Mouse (Mus musculus) cerebellum, postnatal 4 days (tissue): Measurements from ENCODE around the gene Robo3.

Source experiments
- DNase-seq, 2 experiments: peaks; one replicate each; pipeline ENCODE4 v3.0.0; 2022; ENCODE audit warnings: low spot score in 2 of 2, mixed read lengths in 1 of 2

The Robo3 gene

DNA sequence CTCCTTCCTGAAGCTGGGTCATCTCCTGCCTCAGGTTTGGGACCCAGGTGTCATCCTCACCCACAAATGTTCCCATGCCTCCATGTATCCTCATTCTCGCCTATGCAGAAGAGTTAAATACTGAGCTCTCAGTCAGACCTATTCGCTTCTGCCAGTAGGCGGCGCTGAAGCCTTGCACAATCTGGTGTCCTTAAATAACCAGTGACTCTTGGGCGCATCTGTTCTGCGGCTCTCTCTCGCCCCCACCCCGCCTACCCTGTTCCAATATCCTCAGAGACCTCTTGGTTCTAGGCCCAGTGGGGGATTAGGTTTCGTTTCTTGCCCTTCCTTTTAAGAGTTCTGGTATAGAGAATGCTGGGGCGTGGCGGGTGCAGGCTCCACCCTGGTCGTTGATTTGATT is 2.5 kb downstream of the Robo3 start:
- peak; percentile 83 to 91 for DNase-seq

DNA sequence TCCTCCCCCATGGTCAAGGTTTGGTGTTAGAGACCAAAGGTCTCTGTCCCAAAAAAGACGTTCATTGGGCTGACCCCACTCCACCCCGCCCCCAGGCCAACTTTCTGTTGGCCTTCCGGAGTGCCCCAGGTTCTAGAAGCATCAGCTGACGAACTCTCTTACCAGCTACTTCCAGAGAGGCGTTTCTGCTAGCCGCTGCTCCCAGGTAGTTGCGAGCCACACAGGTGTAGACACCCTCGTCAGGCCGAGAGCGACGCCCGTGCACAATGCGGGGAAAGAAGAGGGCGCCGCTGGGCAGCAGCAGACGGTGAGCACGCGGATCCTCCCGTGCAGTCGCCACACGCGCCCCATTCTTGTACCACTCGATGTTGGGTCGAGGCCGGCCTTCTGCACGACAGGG is 3.7 kb downstream of the Robo3 start:
- DNase-seq, result no peak

DNA sequence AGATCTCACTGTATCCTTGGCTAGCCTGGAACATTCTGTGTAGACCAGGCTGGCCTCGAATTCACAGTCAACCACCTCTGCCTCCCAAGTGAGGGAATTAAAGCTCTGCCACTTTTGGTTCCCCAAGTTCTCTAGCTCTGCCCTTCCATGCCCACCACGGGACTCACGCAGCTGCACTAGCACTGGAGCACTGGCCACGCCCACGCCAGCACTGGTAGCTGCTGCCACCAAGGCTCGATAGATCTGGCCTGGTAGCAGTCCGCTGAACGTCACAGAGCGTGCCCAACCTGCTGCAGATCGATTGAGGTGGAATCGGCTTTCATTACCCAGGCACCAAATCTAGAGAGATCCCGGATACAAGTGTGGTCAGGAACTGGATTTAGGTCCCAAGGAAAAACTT is 11.8 kb downstream of the Robo3 start:
- no peak for DNase-seq

DNA sequence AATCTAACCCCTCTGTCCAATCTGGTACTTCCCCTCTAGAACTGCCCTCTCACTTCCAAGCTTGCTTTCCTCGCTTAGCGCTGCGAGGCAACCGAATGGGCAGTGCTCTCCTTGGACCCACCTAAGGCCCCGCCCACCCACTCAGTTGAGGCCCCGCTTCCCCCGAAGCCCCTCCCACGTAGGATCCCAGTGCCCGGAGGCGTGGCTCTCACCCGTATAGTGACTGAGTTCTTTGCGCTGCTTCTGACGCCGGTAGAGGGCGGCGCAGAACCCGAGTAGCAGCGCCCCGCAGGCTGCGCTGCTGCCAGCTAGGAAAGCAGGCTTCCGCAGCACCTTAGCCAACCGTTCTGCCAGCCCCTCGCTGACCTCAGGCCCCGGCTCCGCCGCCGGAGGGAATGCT is 12.4 kb downstream of the Robo3 start:
- peak; percentile 45 to 69 for DNase-seq

DNA sequence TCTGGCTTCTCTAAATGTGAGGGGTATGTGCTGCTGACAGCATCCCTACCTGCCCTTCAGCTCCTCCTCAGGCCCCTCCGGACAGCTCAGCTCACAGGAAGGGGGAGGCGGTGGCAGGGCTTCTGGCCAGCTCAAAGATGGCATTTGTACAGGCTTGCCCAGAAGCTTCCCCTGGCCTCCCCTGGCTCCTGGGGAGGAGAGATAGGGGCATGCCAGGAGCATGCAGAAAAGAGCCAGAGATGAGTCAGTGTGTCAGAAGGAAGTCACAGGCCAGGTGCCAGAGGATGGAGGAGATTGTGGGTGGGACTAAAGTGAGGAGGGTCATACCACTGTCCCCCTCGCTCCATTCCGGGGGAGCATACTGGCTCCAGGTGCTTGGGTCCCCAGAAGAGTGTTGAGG is 14.3 kb downstream of the Robo3 start:
- no peak for DNase-seq

DNA sequence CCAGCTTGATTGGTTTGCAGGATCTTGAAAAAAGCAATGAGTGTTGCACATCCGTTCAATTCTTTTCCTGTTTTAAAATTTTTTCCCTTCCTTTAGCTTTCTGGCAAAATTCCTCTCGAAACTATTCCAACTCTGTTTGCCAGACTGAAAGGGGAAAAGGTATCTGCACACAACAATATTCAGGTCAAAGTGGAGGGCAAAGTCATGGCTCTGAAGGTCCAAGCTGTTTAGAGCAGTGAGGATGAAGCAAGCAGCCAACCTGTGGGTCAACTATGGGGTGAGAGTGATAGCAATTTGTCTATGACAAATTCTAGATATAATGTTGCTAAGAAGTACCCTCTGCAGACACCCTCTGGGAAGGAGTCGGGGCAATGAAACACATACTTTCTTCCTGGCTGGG is 18.4 kb downstream of the Robo3 start:
- DNase-seq, result no peak

DNA sequence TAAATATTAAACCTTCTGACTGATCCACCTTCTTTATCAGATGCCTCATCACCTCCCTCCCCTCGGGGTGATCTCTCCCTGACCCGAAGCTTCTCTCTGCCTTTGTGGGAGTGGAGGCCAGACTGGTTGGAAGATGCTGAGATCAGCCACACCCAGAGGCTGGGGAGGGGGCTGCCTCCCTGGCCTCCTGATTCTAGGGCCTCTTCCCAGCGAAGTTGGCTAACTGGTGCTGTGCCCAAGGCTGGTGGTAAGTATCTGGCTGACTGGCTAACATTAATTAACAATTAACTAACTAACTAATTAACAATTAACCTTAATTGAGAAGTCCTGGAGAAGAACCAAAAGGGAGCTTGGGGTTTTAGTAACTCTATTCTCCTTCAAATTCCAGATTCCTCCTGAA is 20.1 kb downstream of the Robo3 start:
- no peak for DNase-seq

DNA sequence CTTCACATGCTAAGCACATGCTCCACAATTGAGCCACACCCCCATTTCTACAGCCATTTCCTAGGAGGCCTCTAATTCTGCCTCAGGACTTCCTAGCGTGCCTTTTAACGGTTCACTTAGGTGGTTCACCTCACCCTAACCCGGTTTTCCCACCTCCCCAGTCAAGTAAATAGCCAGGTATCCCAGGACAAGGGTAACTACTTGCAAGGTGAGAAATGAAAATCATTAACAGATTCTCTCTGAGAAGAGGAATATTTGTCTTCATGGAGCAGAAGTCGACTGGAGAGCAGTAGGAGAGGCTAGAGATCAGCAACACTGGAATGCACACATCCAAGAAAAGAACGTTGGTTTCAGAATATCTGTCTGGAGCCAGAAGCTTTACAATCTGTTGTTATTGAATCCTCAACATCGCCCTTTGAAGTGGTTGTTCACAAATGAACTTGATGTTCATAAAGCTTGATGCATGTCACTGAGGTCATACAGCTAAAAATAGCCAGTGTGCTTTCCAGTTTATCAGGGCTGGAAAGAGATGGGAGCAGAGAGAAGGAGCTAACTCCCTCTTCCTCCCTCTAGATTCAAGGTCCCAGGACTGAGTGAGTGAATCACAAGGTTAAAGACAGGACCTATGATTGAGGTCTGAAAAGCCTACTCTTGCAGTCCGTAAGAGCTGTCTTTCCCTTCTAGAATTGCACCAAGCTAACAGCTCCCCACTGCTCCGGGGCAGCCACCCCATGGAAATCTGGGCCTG is 23.2 kb downstream of the Robo3 start:
- DNase-seq, result no peak

DNA sequence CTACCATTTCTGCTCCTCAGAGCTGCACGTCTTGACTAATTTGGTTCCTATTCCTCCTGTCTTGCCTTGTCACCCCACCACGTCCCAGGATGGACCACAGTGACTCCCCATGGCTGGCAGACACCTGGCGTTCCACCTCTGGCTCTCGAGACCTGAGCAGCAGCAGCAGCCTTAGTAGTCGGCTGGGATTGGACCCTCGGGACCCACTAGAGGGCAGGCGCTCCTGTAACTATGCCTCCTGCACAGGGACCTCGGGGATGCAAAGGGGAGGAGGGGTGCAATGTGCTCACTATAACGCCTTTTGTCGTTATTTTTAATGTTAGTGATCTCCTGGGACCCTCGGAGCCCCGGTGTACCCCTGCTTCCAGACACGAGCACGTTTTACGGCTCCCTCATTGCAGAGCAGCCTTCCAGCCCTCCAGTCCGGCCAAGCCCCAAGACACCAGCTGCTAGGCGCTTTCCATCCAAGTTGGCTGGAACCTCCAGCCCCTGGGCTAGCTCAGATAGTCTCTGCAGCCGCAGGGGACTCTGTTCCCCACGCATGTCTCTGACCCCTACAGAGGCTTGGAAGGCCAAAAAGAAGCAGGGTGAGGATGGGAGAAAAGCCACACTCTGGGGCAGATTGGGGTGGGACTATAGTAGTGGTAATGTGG is 25.1 kb downstream of the Robo3 start:
- no peak for DNase-seq

DNA sequence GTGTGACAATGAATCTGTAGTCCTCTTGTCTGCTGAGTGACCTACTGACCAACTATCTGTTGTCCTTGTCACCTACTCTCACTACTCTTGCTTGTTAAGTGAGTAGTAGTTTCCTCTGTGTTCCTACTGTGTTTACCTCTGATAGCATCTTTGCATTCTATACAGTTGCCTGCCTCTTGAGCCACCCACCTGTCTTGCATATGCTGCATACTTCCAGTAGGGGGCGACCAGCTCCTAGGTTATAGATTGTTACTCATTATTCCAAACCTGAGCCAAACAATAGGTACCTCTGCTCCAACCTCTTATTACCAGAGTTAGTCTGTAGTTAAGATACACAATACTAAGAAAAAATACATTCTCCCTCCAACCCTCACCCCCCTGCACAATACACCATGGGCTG is 26.7 kb downstream of the Robo3 start:
- DNase-seq, result no peak

DNA sequence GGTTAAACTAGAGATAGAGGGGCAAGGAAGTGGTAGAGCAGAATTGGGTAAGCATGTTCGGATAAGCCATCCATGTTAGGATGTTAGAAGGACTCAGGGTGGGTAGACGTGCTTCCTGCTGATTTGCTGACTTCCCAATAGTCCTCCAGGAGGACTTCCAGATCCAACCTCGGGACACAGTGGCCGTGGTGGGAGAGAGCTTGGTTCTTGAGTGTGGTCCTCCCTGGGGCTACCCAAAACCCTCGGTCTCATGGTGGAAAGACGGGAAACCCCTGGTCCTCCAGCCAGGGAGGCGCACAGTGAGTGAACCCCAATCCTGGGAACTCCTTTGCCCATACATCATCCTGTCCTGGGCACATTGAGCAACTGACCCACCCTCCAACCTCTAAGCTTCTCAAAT is 30.0 kb downstream of the Robo3 start:
- DNase-seq, result no peak

DNA sequence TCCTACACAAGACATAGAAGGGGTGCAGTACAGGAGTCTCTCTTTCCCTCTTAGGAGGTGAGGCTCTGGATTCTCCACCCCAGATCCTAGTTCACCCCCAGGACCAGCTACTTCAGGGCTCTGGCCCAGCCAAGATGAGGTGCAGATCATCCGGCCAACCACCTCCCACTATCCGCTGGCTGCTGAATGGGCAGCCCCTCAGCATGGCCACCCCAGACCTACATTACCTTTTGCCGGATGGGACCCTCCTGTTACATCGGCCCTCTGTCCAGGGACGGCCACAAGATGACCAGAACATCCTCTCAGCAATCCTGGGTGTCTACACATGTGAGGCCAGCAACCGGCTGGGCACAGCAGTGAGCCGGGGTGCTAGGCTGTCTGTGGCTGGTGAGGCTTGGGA is 30.5 kb downstream of the Robo3 start:
- DNase-seq, result no peak

DNA sequence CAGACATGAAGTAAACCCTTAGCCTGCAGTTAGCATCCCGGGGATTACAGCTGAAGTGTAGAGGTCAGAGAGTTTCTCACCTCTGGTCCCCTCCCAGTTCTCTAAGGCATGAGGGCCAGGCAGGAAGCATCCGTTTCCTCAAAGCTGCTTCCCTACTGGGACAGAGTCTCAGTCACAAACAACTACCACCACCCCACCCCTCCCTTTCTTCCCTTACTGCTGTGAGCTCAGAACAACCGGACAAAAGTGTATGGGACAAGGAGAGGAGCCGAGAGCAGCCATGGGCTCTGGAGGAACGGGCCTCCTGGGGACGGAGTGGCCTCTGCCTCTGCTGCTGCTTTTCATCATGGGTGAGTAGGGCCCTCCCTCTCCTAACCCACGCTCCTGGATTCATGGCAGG is 31.2 kb downstream of the Robo3 start, which contains the start of gene Robo4:
Gene Robo4, plus strand, starts transcription at position 96 of the 400 bp plus-strand sequence.
- no peak for DNase-seq

DNA sequence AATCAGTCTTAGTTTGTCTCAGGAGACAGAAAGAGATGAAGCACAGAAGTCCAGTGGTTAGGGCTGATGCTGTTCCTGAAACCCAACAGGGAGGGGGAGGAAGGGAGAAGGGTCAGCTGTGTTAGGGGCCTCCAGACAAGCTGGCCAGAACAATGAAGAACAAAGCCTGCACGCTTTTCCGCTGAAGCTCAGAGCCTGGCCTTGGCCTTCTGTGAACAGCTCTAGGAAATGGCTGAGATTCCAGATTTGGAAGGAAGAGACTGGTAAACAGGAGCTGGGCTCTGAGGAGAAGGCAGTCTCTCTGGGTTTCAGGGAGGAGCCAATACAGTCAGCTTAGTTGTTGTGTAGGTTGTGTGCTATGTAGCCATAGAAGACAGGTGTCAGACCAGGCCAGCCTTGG is 32.5 kb downstream of the Robo3 start:
- DNase-seq, result no peak

DNA sequence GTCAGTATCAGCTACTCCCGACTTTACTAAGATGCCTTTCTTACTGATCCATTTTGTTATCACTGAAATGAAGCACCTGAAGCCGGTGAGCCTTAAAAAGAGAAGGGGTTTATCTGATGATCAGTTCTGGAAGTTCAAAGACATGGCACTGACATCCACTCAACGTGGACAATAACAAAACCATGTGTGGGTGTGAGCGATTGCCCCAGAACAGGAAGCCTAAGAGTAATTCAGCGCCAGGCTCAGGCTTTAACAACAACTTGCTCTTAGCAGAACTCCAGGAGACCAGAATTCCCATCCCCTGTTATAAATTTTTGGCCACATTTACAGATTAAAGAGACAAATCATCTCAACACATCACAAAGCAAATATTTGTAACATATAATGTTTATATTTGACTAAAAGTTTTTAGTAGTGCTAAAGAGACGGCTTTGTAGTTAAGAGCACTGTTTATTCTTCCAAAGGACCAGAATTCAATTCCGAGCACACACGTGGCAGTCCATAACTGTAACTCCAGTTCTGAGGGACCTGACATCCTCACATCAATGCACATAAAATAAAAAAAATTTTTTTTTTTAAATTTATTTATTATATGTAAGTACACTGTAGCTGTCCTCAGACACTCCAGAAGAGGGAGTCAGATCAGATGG is 39.4 kb downstream of the Robo3 start:
- DNase-seq, result no peak

DNA sequence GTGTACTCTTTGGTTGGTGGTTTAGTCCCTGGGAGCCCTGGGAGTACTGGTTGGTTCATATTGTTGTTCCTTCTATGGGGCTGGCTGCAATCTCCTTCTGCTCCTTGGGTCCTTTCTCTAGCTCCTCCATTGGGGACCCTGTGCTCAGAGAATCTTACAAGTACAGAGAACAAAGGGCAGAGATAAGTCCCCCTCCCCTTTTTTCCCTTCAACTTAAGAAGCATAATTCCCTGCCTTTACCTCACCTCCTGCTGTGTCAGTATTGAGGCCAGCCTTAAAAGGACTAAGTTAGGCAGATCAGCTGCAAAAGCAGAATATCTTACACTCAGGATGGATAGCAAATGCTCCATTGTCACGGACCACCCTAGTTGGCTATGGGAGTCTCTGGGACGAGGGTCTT is 41.0 kb downstream of the Robo3 start:
- no peak for DNase-seq

DNA sequence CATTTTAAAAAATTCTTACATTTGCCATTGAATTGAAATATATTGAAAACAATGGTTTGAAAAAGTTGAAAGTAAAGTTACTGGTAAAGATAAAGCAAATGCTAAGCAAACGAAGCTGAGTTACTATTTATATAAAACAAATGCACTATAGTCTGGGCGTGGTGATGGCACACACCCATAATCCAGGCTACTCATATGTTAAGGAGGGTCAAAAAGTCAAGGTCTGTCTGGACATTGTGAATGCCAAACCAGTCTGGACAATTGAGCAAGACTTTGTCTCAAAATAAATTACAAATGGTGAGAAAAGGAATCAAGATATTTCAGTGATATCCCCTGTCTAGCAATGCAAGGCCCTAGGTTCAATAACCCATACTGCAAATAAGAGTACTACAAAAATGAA is 42.2 kb downstream of the Robo3 start:
- no peak for DNase-seq

DNA sequence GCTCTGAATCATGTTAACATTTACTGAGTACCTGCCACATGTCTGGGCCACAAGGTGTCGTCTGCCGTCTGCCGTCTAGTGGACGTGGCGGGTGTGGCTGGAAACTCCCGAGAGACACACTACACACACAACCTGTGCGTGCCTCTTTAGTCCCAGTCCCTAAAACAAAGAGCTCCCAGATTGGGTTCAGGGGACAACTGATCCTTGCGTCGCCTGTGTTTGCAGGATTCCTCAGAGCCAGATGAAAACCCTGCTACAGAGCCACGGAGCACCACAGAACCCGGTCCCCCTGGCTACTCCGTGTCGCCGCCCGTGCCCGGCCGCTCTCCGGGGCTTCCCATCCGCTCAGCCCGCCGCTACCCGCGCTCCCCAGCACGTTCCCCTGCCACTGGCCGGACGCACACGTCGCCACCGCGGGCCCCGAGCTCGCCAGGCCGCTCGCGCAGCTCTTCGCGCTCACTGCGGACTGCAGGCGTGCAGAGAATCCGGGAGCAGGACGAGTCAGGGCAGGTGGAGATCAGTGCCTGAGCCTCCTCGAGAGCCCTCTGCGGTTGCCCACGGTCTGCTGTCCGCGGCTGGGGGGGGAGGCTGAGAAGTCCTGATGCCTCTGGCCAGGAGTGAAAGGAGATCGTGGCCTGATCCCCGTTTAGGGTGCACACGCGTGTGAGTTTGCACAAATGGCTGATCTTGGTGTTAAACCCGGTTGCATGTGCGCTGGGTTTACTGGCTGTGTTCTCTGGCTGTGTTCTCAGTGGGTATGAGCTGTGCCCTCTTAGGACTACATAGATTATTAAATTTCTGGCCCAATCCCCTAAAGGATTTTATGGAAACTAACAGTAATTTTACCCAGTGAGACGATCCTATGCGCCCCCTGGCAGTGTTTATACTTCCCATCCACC is 48.5 kb downstream of the Robo3 start:
- peak in 1 of 2 experiments; percentile 31 for DNase-seq

DNA sequence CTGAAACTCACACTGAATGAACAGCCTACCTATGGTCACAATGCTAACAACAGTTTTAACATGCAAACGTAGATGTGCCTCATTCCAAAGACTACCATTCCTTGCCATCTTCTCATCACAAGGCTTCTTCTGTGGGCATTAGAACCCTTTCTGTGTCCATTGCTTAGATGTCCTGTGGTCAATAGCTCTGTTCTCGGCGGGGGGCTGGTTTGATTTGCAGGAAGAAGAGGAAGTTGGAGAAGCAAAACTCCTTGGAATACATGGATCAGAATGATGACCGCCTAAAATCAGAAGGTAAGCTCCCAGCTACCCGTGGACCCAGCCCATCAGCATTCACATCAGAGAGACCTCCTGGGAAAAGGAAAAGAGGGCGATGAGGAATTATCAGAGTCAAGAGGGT is 49.9 kb downstream of the Robo3 start:
- DNase-seq, result no peak

DNA sequence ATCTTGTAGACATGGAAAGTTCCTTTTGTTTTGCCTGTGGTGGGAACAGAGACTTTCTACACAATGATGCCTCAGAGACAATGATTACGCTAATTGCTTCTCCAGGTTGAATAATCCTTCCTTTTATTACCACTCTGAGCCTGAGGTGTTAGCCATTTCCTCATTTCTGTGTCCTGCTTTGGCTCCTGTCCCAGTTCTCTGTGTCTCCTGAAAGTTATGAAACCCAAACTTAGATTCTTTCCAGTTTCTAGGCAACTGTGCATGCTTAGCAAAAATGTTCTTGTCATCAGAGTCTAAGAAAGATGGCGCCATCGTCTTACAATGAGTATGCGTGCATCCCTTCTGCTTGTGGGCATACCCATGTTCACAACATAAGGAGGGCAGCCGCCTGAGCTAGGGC is 57.3 kb downstream of the Robo3 start:
- DNase-seq, result no peak

DNA sequence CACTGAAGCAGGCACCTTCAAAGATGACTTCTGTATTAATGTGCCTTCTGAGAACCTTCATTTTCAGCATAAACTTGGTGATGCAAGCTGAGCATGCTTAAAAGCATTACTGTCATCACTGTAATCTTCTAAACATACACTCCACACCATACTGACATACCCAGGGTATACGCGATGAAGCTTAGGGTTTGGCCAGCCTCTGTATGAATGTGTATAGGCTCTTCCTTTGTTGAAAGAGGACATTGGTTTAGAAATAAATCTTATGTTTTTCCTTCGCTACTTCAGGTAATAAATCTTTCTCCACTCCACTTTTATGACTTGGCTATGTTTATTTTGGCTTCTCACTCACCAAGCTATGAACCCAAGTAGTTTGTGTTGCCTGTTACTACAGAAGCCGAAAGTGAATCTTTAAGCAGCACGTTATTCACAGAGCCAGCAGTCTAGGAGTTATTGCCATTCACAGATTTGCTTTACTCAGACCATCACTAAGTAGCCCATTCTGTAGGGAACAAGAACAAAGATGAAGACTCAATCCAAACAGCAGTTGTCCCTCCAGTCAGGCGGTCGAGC is 61.7 kb downstream of the Robo3 start:
- no peak for DNase-seq

DNA sequence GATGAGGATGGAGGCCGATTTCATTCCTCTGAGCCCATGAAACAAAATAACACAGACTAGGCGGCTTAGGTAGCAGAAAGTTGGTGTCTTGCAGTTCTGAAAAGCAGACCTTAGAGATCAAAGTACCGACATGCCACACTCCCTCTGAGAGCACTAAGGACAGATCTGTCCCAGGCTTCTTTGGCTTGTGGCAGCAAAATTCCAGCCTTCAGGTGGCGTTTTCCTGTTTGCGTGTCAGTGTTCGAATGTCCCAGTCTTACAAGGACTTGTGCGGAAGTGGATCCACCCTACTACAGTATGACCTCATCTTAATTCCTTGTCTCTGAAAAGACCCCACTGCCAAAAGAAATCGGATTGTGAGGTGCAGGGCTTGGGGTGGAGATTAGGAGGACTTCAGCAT is 64.2 kb downstream of the Robo3 start:
- DNase-seq, result no peak
